Mouse (Mus musculus) kidney, adult 2 months (tissue): ENCODE measurements at regions not wholly inside any gene's neighbourhood (a gene's known extent, or its start where the extent isn't known, plus 50 kb on each side); places are given as distances from the start of the nearest gene placed in this dataset.

Experiments used
- CTCF ChIP-seq: fragments of 200-500 bp; conservative IDR thresholded peaks from 2 replicates; pipeline ENCODE4 v1.5.1; 2011; ENCODE audit warnings: low read depth, mild to moderate bottlenecking, control low read depth, low read length, moderate library complexity, mixed read lengths; ENCODE audit not compliant: insufficient read depth, insufficient read length
- POLR2A ChIP-seq: fragments of 200-500 bp; IDR thresholded peaks from one replicate; pipeline ENCODE4 v1.6.1; 2011; ENCODE audit warnings: low read depth, low read length, control low read depth

DNA sequence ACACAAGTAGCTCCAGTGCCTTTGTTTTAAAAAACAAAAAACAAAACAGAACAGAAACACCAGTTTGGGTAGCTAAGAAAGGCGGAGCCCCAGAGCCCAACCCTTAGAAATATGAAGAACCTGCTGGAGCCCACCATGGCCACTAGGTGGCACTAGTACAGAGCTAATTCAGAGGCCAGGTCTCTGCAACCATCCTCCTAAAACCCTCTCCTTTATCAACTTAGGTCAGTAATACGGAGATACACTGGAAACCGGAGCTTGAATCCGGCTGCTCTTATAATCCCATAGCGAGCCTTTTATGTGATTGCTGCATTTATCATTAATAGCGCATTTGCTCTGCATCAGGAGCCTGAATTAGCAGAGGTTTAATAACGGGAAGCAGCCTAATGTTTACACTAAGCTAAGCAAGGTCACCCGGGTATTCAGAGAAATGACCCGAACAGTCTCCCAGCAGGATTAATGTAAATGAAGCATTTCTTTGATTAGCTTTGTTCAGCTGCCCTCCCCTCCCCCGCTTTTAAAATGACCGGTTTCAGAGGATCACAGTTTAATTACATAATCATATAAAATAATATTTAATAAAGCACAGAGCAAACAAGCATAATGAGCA lies 53.9 kb upstream of the Gm21915 start:
- TF ChIP-seq POLR2A (no peak), CTCF (peak; percentile 72)
